Mouse (Mus musculus): Measurements from ENCODE around the gene Mapk6.
"Not testable (repeated sequence)": the region's sequence is repeated elsewhere in the genome, so short reads cannot be mapped to it uniquely, and the experiment has no call there.

The Mapk6 gene

DNA sequence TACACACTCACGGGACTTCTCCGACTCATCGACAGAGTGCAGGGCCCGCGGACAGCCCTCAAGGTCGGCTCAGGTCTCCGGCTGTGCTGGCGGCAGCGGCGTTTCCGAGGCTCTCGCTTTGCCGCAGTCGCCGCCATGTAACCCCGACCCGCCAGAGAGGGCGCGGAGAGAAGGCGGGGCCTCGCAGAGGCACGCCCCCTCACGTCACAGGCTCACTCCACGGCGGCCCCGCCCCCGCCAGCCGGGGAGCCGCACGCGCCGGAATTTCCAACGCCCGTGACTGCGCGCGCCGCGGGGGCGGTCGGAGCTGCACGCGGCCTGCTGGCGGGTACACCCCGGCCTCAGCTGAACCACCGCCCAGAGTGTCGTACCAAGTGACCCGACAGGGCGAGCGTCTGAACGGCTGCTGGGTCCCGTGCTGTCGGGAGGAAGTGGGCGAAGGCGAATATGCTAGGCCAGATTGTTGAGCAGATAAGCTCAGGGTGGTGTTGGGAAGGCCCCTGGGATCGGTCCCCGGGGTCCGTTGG, at the start of gene Mapk6:
Gene Mapk6, minus strand, starts transcription at position 154 of the 527 bp plus-strand sequence.
- DNase-seq (ENCODE audit: low spot score in 2 of 2), result peak; percentile 94 to 96

GRCm38 (mm10) chr9:75455684-75456083, 45.9 kb upstream of the Mapk6 start:
- no peak for DNase-seq (ENCODE audit: low spot score in 2 of 2)

DNA sequence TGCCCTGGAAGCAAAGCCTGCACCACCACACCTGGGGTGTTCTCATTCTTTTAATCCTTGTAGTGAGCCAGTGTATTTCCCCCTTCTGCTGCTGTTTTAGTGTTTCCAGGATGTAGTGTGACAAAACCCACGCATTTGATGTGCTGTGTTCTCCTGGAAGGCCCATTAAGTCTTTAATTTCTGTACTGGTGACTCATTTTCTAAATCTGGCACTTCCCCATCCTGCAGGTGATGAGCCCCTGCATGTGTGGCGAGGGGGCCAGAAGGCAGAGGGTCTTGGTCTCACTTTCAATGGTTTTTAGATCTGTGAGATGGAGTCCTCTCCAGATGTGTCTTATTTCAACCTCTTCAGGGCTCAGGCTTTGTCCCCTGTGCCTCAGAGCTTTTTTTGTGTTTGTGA, 44.2 kb upstream of the Mapk6 start:
- DNase-seq (ENCODE audit: low spot score in 2 of 2), result no peak

GRCm38 (mm10) chr9:75448021-75448420, 38.2 kb upstream of the Mapk6 start:
- no peak for DNase-seq (ENCODE audit: low spot score in 2 of 2)

DNA sequence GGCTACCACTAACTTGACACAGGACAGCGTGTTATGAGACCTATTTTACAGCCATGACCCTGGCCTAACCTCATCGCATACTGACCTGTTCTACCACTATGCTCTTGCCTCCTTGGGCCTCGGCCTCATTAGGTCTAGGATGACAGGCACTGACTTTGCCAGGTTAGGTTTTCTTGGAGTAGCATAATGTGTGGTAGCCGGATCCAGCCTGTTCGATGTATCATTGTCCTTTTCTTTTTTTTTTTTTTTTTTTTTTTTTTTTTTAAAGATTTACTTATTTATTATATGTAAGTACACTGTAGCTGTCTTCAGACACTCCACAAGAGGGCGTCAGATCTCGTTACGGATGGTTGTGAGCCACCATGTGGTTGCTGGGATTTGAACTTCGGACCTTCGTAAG, 36.8 kb upstream of the Mapk6 start:
- not testable (repeated sequence) for DNase-seq (ENCODE audit: low spot score in 2 of 2)

- DNase-seq (ENCODE audit: low spot score in 2 of 2), result no peak
Observed at GRCm38 (mm10) chr9:75444981-75445380, 35.2 kb upstream of the Mapk6 start.

DNA sequence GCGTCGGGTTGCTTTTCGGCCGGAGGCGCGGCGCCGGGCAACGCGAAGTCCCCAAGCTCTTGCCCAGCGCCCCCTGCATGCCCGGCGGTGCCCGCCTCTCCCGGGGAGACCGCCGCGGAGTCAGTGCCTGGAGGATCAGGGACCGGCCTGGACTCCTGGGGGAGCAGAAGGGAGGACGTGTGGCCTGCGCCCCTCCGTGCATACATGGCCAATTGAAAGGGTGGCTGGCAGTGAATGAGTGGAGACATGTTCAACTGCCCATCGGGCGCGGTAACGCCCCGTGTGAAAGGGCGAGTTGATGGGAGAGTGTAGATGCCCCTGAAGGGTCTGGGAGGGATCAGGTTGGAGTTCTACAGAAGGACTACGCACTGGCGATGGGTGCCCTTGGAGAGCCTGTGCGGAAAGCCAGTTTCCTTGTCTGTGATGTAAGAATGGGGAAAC, 31.9 kb upstream of the Mapk6 start:
- DNase-seq (ENCODE audit: low spot score in 2 of 2), result no peak

DNA sequence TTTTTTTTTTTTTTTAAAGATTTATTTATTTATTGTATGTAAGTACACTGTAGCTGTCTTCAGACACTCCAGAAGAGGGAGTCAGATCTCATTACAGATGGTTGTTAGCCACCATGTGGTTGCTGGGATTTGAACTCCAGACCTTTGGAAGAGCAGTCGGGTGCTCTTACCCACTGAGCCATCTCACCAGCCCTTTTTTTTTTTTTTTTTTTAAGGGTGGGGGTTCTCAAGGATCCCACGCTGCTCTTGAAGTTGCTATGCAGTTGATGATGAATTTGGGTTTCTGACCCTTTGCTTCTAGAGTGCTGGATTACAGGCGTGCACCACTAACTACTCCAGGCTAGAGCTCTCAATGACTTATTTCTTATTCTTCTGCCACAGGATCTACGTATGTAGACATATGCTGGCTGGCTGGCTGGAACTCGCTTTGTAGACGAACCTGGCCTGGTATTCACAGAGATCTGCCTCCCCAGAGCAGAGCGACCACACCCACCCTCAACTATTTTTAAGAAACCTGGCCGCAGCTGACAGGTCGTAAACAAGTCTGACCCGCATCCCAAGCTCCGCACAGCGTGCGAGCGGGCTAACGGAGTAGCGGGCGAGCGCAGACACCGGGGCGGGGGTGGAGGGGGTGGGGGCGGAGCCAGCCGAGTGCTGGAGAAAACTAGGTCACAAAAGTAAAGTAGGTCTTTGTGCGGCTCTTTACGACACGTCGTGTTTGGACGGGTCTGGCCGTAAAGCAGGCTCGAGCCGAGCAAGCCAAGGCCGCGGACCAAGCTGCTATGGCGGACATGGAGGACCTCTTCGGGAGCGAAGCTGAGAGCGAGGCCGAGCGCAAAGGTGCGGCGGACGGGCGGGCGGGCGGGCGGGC, 31.2 kb upstream of the Mapk6 start, which contains the start of gene Leo1:
Gene Leo1, plus strand, starts transcription at position 729 of the 871 bp plus-strand sequence.
- DNase-seq (ENCODE audit: low spot score in 2 of 2), result peak; percentile 90 to 93

DNA sequence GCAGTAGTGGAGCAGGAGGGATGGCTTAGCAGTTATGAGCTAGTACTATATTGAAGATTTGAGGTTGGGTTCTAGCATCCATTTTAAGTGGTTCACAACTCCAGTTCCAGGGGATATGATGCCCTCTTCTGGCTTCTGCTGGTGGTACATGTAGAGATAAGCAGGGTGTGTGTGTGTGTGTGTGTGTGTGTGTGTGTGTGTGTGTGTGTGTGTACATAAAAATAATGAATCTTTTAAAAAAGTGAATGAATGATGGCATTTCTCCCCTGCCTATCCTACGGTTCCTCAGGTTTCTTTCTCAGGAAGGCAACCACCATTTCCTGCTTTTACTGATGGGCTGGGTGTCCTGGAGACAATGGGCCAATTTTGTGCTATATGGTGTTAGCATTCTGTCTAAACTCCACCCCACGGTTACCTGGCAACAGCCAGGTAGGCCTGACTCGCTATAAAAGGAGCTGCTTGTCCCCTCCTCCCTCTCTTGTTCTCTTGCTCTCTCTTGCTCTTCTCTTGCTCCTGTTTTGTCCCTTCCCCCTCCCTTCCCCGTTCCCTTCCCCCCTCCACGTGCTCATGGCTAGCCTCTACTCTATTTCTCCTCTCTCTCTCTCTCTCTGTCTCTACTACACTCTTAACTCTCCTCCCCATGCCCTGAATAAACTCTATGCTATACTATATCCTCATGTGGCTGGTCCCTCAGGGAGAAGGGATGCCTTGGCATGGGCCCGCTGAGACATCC, 28.0 kb upstream of the Mapk6 start:
- DNase-seq (ENCODE audit: low spot score in 2 of 2), result peak; percentile 14 to 20

DNA sequence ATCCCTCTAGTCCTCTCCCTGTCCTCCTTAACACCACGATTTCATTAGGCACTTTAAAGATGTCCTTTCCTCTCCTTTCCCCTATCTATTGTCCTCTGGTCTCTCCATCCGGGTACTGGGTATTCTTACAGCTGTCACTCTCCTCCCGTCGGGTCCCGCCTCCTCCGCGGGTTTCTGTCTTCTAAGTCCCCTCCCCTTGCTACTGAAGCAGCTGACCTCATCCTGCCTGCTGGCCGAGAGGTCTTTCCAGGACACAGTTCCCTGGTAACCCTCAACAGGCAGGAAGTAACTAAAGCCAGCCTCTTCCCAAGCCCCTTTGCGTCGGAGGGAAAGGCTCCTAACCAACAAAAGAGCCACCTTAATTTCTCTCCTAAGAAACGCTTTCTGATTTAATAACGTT, 26.1 kb upstream of the Mapk6 start:
- peak; percentile 27 to 29 for DNase-seq (ENCODE audit: low spot score in 2 of 2)

DNA sequence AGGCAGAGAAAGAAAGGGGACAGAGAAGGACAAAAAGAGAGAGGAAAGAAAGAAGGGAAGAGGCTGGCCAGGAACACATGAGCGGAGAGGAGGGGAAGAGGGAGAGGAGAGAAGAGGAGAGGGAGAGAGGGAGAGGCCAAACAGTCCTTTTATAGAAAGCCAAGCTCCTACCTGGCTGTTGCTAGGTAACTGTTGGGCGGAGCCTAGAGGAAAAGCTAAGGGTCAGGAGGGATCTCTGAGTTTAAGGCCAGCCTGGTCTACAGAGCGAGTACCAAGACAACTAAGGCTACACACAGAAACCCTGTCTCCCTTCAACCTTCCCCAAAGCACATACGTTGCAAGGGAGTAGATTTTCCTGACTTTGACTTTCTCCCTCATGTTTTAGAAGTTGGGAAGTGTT, 25.5 kb upstream of the Mapk6 start:
- DNase-seq (ENCODE audit: low spot score in 2 of 2), result no peak

- no peak for DNase-seq (ENCODE audit: low spot score in 2 of 2)
Observed at GRCm38 (mm10) chr9:75434872-75435271, 25.1 kb upstream of the Mapk6 start.

GRCm38 (mm10) chr9:75434172-75434793, 24.5 kb upstream of the Mapk6 start:
- DNase-seq (ENCODE audit: low spot score in 2 of 2), result peak; percentile 19 to 23

- no peak for DNase-seq (ENCODE audit: low spot score in 2 of 2)
Observed at GRCm38 (mm10) chr9:75432694-75433093, 22.9 kb upstream of the Mapk6 start.

DNA sequence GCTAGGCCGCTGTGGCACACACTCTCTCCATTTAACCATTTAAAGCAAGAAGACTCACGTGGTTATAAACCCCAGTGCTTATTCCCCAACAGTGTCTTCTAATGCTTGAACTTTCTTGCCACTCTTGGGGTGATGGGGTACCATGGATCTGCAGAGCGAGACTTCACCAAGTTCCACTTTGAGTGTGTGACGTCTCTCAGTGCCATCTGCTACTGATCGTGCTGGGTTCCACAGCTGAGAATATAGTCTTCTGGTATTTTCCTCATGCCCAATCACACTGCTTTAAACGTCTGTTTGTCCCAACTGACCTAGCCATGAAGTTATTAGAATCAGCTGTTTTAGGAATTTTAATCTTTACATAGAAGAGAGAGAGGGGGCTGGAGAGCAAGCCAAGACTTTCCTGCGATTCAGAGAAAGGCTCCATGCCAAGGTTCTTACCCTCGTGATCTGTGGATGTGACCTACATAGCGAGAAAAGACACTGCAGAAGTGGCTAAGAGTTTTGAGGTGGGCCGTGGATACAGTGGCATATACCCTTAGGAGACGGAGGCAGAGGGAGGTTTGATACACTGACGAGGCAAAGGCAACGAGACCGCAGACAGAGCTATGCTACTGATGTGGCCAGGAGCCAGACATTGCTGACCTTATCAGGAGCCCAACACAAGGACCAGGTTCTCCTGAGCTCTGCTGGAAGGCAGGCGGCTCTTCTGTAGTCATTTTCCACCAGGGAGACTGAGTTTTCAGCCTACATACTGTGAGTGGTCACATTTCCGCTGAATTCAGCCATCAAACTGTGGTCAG, 21.2 kb upstream of the Mapk6 start:
- peak; percentile 18 to 25 for DNase-seq (ENCODE audit: low spot score in 2 of 2)

DNA sequence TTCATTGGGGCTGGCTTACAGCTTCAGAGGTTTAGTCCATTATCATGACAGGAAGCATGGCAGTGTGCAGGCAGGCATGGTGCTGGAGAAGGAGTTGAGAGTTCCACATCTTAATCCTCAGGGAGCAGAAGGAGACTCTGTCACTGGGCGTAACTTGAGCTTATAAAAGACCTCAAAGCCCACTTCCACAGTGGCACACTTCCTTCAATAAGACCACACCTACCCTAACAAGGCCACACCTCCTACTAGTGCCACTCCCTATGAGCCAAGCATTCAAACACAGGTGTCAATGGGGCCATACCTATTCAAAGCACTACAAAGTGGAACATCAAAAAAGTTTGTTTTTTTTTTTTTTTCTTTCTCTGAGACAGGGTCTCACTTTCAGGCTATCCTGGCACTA, 19.9 kb upstream of the Mapk6 start:
- DNase-seq (ENCODE audit: low spot score in 2 of 2), result no peak

DNA sequence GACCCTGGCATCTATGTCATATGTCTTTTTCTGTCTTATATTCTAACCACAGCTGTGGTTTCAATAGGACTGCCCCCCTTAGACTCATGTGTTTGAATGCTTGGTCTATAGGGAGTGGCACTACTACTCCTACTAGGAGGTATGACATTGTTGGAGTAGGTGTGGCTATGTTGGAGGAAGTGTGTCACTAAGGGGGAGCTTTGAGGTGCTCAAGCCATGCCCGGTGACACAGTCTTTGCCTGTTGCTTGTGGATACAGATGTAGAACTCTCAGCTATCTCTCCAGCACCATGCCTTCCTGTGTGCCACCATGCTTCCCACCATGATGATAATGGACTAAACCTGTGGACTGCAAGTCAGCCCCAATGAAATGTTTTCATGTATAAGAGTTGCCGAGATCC, 19.2 kb upstream of the Mapk6 start:
- DNase-seq (ENCODE audit: low spot score in 2 of 2), result no peak

DNA sequence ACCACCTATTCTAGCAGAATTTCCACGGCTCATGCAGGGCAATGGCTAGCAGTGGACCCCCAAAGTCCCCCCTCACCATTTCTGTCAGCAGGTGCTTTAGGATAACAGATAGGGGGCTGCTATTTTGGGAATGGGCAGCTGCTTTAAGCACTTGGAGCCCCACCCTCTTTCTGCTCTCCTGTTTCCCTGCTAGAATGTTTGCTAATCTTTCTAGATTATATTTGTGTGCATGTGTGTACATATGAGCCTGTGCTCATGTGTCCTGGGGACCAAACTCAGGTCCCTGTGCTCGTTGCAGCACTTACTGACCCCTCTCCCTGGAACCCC, 18.4 kb upstream of the Mapk6 start:
- DNase-seq (ENCODE audit: low spot score in 2 of 2), result no peak

GRCm38 (mm10) chr9:75427366-75428273, 17.8 kb upstream of the Mapk6 start:
- DNase-seq (ENCODE audit: low spot score in 2 of 2), result peak in 1 of 2 experiments; percentile 29

- no peak for DNase-seq (ENCODE audit: low spot score in 2 of 2)
Observed at GRCm38 (mm10) chr9:75425796-75426391, 16.1 kb upstream of the Mapk6 start.

Measured in right cerebral cortex, adult 2 months (tissue).